Mouse (Mus musculus) left cerebral cortex, adult 8-10 months (tissue): ENCODE measurements around the gene Vps8. TPM values are rescaled to one million over a fixed set of nuclear protein-coding genes. Genes with fewer than 3 reads are reported as not detected.

ENCODE experiments used
- DNase-seq, 2 experiments: peaks; one replicate each; pipeline ENCODE4 v3.0.0; 2022; ENCODE audit warnings: low spot score in 2 of 2
- total RNA-seq, 4 experiments: library from RNA; stranded (reverse); gene quantifications; 2 replicates each; pipeline ENCODE4 v1.2.4; 2022

The Vps8 gene
- total RNA-seq: 10 to 100 TPM; 47.3 to 77.1 (median 56.2) TPM

GRCm38 (mm10) chr16:21422645-21423545, at the start of gene Vps8:
Vps8 (plus strand) TSS chr16:21423118.
- DNase-seq: peak; percentile 80 to 90

DNA sequence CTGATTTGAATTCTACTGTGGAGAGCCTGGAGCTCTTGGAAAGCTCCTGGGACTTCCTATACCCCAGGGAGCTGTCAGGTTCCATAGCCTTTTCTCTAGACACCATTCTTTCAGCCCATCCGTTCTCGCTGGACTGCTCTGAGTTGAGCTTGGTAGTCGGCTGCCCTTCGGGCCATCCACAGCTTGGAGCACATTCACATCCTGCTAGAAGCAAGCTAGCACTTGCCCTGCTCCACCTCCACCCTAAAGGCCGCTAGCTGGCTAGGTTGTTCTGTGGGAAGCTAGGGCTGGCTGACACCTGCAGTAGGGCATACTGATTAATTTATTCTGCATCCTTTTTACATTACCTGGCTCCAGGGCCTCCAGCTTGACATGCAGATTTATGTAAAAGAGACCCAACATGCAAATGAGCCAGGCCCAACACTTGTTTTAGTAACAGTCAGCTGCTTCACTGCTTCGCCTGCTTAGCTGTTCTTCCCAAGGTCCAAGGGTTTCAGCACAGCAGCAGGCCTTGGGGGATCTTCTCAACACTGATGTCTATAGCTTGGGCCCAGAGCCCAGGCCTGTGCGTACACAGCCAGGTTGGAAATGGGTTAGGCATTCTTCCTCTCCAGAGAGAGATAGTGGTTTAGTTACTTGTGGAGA, 49.5 kb upstream of the Vps8 start:
- peak in 1 of 2 experiments; percentile 65 for DNase-seq

GRCm38 (mm10) chr16:21374067-21374466, 48.9 kb upstream of the Vps8 start:
- DNase-seq: peak in 1 of 2 experiments; percentile 70

- no peak for DNase-seq
These were observed 47.8 kb upstream of the Vps8 start for GRCm38 (mm10) chr16:21375147-21375546.

DNA sequence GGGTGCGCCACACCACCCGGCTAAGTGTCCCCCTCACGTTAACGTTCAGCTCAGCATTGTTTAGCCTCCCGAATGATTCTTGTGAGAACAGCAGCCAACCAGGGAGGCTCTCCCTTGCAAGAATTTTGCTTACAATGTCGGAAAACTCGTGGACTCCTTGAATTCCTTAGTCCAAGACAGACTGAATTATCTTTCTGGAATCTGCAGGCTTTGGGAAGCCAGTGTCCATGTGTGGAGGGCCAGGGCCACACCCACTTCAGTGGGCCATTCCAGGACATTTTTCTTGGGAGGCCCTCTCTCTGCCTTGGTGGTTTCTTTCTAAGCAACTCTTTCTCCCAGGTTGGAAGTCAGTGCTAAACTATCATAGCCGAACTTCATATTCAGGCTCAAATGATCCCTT, 46.6 kb upstream of the Vps8 start:
- DNase-seq: no peak

DNA sequence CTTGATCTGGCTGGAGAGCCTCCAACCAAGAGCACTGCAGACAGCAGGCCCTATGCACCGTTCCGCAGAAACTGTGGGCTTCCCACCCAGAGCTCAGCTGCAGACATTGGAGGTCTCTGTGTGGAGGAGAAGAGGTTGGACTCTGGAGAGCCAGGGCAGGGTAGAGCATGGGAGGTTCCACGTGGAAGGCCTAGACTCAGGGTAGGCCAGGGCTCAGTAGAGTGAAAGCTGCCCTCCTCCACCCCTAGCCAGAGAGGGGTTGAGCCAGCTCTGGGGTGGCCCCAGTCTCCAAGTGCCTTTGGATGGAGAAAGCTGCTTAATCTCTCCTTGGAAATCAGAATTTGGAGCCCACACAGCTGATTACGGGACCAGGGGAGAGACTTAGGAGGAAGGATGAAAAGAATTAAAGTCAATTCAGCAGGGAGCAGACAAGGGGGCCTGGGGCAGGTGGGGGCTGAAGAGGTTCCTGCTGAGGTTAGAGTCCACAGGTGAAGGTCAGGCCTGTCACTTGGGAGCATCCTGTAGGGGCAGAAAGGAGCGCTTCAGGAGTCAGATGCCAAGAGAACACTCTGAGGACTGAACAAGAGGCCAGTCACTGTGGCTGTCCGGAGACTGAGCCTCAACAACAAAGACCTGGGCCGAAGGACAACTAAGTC, 45.8 kb upstream of the Vps8 start:
- DNase-seq: no peak

DNA sequence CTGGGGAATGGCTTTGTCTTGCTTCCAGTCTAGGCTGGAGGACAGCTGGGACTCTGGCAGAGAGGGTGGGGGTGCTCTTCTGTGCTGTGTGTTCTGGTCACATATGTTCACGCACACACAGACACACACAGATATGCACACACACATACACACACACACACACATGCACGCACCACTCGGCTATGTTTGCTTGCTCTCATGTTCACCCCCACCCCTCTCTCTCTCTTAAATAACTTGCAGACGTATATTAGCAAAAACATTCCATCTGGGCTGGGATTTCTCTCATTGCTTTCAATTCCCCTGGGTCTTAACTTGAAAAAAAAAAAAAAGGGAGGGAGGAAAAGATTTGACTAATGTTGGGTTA, 45.3 kb upstream of the Vps8 start:
- no peak for DNase-seq

DNA sequence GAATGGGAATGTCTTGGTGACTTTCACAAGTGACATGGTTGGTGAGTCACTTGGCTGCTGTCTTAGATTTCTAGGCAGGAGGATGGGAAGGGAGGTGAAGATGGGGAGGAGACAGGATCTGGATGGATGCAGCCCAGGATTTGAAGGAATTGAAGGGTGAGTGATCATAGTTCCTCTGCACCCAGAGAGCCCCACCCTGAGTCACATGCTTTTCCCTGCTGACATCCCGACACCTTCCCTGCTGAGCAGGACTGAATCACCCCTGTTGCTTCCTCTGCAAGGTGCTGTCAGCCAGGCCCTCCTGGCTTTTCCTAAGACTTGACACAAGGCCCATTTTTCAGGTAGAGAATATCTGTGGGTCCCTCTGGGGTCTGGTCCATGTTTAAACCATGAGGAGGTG, 41.4 kb upstream of the Vps8 start:
- no peak for DNase-seq

- no peak for DNase-seq
These were observed 40.6 kb upstream of the Vps8 start for GRCm38 (mm10) chr16:21382152-21382911.

GRCm38 (mm10) chr16:21385926-21386881, 36.7 kb upstream of the Vps8 start:
- no peak for DNase-seq

DNA sequence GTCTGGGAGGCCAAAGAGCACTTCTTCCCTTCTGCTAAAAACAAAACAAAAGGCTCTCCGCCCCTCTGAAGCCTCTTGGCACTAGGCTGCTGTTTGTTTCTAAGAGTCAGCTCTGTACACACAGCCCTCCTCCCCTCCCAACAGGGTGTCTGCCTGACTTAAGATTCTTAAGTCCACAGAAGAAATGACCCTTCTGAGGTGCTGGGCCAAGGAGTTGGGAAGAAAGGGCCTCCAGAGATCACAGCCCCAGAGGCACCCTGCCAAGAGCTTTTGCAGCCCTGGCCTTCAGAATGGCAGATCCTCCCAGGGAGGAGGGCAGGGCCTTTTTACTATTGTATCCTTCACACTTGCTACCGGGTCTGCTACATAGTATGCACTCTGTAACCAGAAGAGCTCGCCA, 33.6 kb upstream of the Vps8 start:
- DNase-seq: no peak

DNA sequence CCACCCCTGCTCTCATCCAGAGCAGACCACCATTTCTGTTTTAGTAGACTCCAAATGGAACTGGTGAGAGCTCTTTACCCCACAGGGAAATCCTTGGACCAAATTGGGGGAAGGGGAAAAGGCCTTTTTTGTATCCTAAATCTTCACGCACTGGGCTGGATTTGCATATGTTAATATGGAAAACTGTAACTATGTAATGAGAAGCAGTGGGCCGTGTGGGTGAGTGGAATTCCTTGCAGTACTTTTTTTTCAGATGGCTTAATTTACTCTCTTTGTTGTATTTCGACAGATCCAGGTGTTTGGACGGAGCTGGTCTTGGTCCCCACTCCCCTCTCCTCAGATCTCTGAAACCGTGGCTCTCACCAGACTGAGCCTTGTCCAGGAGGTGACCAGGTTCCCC, 32.2 kb upstream of the Vps8 start:
- DNase-seq: no peak

- no peak for DNase-seq
These were observed 30.8 kb upstream of the Vps8 start for GRCm38 (mm10) chr16:21392099-21392498.

DNA sequence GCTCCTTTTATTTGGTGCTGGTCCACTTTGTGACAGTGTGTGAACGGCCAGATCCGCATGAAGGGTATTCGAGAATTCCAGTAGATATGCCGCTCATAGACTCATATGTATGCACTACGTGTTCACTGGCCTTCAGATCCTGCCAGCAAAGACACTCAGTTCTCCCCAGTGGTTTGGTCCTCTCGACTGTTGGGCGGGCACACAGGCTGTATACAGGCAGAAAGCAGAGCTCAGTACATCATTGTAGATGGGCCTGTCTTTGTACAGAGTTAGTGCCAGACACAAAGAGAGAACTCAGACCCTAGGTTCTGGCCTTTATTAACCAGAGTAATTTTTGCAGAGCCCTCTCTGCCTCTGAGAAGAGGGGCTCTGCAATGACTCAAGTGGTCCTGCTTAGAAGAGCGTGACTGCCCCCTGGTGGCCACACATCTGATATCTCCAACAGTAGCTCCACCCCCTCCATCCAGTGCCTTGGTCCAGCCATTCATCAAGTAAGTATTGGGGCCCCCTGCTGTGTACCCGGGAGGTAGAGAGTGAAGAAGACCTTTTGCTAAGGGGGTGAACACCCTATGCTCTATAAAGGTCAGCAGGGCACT, 30.3 kb upstream of the Vps8 start:
- DNase-seq: peak; percentile 76

DNA sequence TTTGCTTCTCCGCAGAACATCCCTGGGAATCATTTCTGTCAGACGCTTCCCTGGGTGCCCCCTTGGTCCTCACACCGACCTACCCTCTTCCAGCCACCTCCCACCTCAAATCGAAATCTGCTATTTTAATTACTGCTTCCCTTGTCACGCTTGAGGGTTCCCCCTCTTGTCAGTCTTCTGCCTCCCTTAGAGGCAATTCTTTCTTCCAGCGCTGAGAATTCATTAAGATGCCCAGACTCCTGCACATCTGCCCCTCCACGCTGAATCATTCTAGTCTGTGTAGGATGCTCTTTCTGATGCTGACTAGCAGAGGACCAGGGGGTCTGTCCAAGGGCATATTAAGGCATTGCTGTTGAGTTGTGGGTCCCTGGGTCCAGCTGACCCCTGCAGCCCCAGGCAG, 27.4 kb upstream of the Vps8 start:
- no peak for DNase-seq

- DNase-seq: no peak
These were observed 25.2 kb upstream of the Vps8 start for GRCm38 (mm10) chr16:21397681-21398080.

- no peak for DNase-seq
These were observed 24.4 kb upstream of the Vps8 start for GRCm38 (mm10) chr16:21398345-21399051.

DNA sequence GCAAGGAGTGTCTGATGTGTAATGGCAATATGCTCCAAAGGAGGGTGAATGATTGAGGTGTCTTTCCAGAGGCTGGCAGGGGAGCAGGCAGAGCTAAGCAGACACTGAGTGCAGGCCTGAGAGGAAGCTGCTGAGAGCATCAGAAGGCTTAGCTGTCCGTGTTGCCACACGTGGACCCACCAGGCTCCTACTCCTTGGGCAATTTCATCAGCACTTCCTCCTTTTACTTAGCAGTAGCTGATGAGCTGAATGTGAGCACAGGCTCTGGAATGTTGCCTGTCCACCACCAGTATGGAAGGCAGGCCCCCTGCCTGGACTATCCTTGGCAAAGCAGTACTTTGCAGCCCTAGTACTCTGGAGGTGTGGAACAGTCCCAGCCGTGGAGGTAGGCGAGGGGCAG, 23.0 kb upstream of the Vps8 start:
- no peak for DNase-seq

GRCm38 (mm10) chr16:21402068-21402467, 20.9 kb upstream of the Vps8 start:
- DNase-seq: peak in 1 of 2 experiments; percentile 56
